Mouse (Mus musculus): ENCODE measurements around the gene Plbd2. TPM values are rescaled to one million over a fixed set of nuclear protein-coding genes. Genes with fewer than 3 reads are reported as not detected.

Gene Plbd2
- 63.6 and 67.2 TPM in 2 replicates for polyA plus RNA-seq (2015; fragmentation: Nextera tagmentation; extraction: Ambion mirVana)

- H3K27me3 ChIP-seq (replicated peaks; ENCODE audit: control insufficient read depth, insufficient read depth, low read length) = no peaks in the 10 kb centered on the region
- no peaks in the 10 kb centered on the region for H3K9me3 ChIP-seq (ENCODE audit: control insufficient read depth)
- peak within 1 kb of the TSS; percentile 91 for H3K4me2 ChIP-seq (replicated peaks; ENCODE audit: low read depth)
- peak within 1 kb of the TSS; percentile 78 for H3K9ac ChIP-seq (ENCODE audit: low read depth, low read length)
- peaks cover 3% of the 10 kb centered on the region; the same call in 1 of the 2 replicates for H3K36me3 ChIP-seq (ENCODE audit: control insufficient read depth, insufficient read depth)
- peak within 1 kb of the TSS; percentile 94 for H3K4me3 ChIP-seq (ENCODE audit: low read depth, low read length)
- no peak for TF ChIP-seq CTCF (IDR thresholded peaks at IDR 0.05; ENCODE audit: low read depth)
- H3K27ac ChIP-seq (ENCODE audit: low read depth, low read length) = no peak within 1 kb of the TSS
- peak; percentile 67 for ATAC-seq
- 0% methylated on average over 54 of the region's 55 CpGs for WGBS
- 0 out of 2 replicates have a peak, but pooled peaks cover 5% of the 10 kb centered on the region for H3K4me1 ChIP-seq (replicated peaks; ENCODE audit: control insufficient read depth, insufficient read depth, low read length)
These were observed at the start of gene Plbd2 for GRCm38 (mm10) chr5:120503144-120503795. Gene Plbd2 (minus strand): TSS chr5:120503625.

DNA sequence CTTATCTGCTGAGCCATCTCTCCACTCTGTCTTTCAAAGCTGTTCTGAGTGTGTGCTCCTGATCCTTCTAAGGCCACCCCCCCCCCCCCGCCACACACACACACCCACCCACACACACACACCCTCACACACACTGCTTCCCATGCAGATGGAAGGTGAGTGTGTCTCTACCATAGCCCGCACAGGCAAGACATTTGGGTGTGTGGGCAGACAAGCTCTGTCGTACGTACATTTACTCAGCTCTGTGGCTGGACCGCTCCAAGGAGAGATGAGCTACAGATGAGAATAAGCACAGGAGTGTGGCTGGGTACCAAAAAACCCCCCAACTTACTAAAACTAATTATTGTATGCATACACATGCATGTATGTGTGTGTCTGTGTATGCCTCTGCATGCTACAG lies 47.2 kb upstream of the Plbd2 start:
- WGBS = 96% methylated on average over 5 of the region's 5 CpGs
- peaks cover 76% of the 10 kb centered on the region for H3K36me3 ChIP-seq (ENCODE audit: control insufficient read depth, insufficient read depth)

DNA sequence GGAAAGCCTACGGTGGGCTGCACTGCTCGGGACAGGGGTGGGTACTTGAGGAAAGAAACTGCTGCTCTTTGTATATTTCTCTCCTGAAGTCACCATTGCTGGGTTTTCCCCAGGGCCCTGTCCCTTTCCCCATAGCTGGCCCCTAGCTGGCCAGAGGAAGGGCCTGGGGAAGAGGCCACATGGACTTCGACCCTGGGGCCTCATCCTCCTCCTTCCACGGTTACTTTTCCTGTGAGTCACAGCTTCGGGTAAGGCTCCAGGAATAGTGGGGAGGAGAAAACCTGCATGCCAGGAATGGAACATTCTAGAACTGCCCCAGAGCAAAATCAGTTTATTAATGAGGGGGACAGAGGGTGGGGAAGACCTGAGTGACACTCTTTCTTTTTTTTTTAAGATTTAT lies 46.7 kb upstream of the Plbd2 start:
- peak; percentile 82 for ATAC-seq
- 48% methylated on average over 5 of the region's 5 CpGs for WGBS

More for the DNA sequence above, 47.2 kb upstream of the Plbd2 start:
- TF ChIP-seq CTCF (IDR thresholded peaks at IDR 0.05; ENCODE audit: low read depth) = no peak
- Histone ChIP-seq H3K9me3 (ENCODE audit: control insufficient read depth) (no peaks in the 10 kb centered on the region), H3K9ac (ENCODE audit: low read depth, low read length) (no peak overlapping the region), H3K4me2 (replicated peaks; ENCODE audit: low read depth) (no peak overlapping the region), H3K27ac (ENCODE audit: low read depth, low read length) (peak overlapping the region; percentile 28), H3K27me3 (replicated peaks; ENCODE audit: control insufficient read depth, insufficient read depth, low read length) (no peaks in the 10 kb centered on the region), H3K4me1 (replicated peaks; ENCODE audit: control insufficient read depth, insufficient read depth, low read length) (no peaks in the 10 kb centered on the region), H3K4me3 (ENCODE audit: low read depth, low read length) (no peak overlapping the region)
- no peak for ATAC-seq

DNA sequence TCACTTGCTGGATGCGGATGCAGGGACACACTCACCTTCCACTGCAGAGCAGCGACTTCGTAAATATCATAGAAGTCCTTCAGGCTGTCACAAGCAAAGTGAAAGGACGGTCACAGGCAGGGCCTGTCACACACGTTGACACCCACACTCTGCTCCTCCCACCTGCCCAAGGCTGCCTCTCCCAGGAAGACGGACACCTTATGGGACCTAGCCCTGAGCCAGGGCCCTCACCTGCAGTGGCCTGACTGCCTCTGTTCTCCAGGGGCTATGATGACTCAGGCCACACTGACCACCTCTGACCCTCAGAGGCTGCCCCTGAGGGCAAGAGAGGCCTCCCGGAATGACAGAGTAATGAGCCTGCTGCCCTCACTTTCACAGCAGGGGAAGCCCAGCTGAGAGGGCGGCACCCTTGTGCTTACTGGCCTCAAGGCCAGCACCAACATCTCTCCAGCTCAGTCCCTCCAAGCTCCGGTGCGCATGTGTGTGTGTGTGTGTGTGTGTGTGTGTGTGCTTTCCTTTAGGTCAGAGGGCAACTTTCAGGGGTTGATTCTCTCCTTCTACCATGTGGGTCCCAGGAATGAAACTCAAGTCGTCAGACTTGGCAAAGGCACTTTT lies 44.9 kb upstream of the Plbd2 start:
- no peak for TF ChIP-seq CTCF (IDR thresholded peaks at IDR 0.05; ENCODE audit: low read depth)
- peaks cover 66% of the 10 kb centered on the region for H3K36me3 ChIP-seq (ENCODE audit: control insufficient read depth, insufficient read depth)
- H3K4me2 ChIP-seq (replicated peaks; ENCODE audit: low read depth) = no peak overlapping the region
- peak overlapping the region; percentile 41; the same call in 1 of the 2 replicates for H3K27ac ChIP-seq (ENCODE audit: low read depth, low read length)
- peak; percentile 66 for ATAC-seq
- no peaks in the 10 kb centered on the region for H3K4me1 ChIP-seq (replicated peaks; ENCODE audit: control insufficient read depth, insufficient read depth, low read length)
- no peaks in the 10 kb centered on the region for H3K27me3 ChIP-seq (replicated peaks; ENCODE audit: control insufficient read depth, insufficient read depth, low read length)
- no peak overlapping the region for H3K4me3 ChIP-seq (ENCODE audit: low read depth, low read length)
- WGBS = 60% methylated on average over 11 of the region's 11 CpGs
- no peak overlapping the region for H3K9ac ChIP-seq (ENCODE audit: low read depth, low read length)
- H3K9me3 ChIP-seq (ENCODE audit: control insufficient read depth) = no peaks in the 10 kb centered on the region

More for the DNA sequence above, 46.7 kb upstream of the Plbd2 start:
- H3K36me3 ChIP-seq (ENCODE audit: control insufficient read depth, insufficient read depth) = peaks cover 72% of the 10 kb centered on the region
- no peak for TF ChIP-seq CTCF (IDR thresholded peaks at IDR 0.05; ENCODE audit: low read depth)
- H3K27ac ChIP-seq (ENCODE audit: low read depth, low read length) = peak overlapping the region; percentile 83
- no peaks in the 10 kb centered on the region for H3K9me3 ChIP-seq (ENCODE audit: control insufficient read depth)
- no peaks in the 10 kb centered on the region for H3K4me1 ChIP-seq (replicated peaks; ENCODE audit: control insufficient read depth, insufficient read depth, low read length)
- peak overlapping the region; percentile 48 for H3K4me2 ChIP-seq (replicated peaks; ENCODE audit: low read depth)
- no peak overlapping the region for H3K4me3 ChIP-seq (ENCODE audit: low read depth, low read length)
- H3K27me3 ChIP-seq (replicated peaks; ENCODE audit: control insufficient read depth, insufficient read depth, low read length) = no peaks in the 10 kb centered on the region
- H3K9ac ChIP-seq (ENCODE audit: low read depth, low read length) = peak overlapping the region; percentile 34; the same call in 1 of the 2 replicates

GRCm38 (mm10) chr5:120536632-120537031 lies 33.2 kb upstream of the Plbd2 start:
- H3K4me3 ChIP-seq (ENCODE audit: low read depth, low read length) = no peak overlapping the region
- no peak for ATAC-seq
- no peak overlapping the region for H3K4me2 ChIP-seq (replicated peaks; ENCODE audit: low read depth)
- 75% methylated on average over 5 of the region's 5 CpGs for WGBS
- peaks cover 53% of the 10 kb centered on the region for H3K36me3 ChIP-seq (ENCODE audit: control insufficient read depth, insufficient read depth)
- no peaks in the 10 kb centered on the region for H3K9me3 ChIP-seq (ENCODE audit: control insufficient read depth)
- no peaks in the 10 kb centered on the region for H3K27me3 ChIP-seq (replicated peaks; ENCODE audit: control insufficient read depth, insufficient read depth, low read length)
- H3K27ac ChIP-seq (ENCODE audit: low read depth, low read length) = no peak overlapping the region
- no peaks in the 10 kb centered on the region for H3K4me1 ChIP-seq (replicated peaks; ENCODE audit: control insufficient read depth, insufficient read depth, low read length)
- H3K9ac ChIP-seq (ENCODE audit: low read depth, low read length) = no peak overlapping the region
- no peak for TF ChIP-seq CTCF (IDR thresholded peaks at IDR 0.05; ENCODE audit: low read depth)

GRCm38 (mm10) chr5:120536046-120536445 lies 32.6 kb upstream of the Plbd2 start:
- TF ChIP-seq CTCF (IDR thresholded peaks at IDR 0.05; ENCODE audit: low read depth) = no peak
- no peaks in the 10 kb centered on the region for H3K9me3 ChIP-seq (ENCODE audit: control insufficient read depth)
- no peak overlapping the region for H3K9ac ChIP-seq (ENCODE audit: low read depth, low read length)
- H3K4me2 ChIP-seq (replicated peaks; ENCODE audit: low read depth) = no peak overlapping the region
- no peak for ATAC-seq
- no peaks in the 10 kb centered on the region for H3K27me3 ChIP-seq (replicated peaks; ENCODE audit: control insufficient read depth, insufficient read depth, low read length)
- peaks cover 47% of the 10 kb centered on the region for H3K36me3 ChIP-seq (ENCODE audit: control insufficient read depth, insufficient read depth)
- no peak overlapping the region for H3K27ac ChIP-seq (ENCODE audit: low read depth, low read length)
- whole genome bisulfite sequencing = 85% methylated on average over 13 of the region's 13 CpGs
- no peak overlapping the region for H3K4me3 ChIP-seq (ENCODE audit: low read depth, low read length)
- H3K4me1 ChIP-seq (replicated peaks; ENCODE audit: control insufficient read depth, insufficient read depth, low read length) = no peaks in the 10 kb centered on the region

All from intestine, postnatal 0 days (tissue).